Mouse (Mus musculus) cerebellum, adult 18-20 months (tissue): ENCODE measurements around the gene Ppp2r5c.

Source experiments
- DNase-seq, 2 experiments: peaks; one replicate each; pipeline ENCODE4 v3.0.0; 2021

The Ppp2r5c gene

GRCm38 (mm10) chr12:110446290-110447170 is at the start of gene Ppp2r5c:
Gene Ppp2r5c (plus strand): TSS chr12:110447120.
- peak; percentile 95 to 96 for DNase-seq

DNA sequence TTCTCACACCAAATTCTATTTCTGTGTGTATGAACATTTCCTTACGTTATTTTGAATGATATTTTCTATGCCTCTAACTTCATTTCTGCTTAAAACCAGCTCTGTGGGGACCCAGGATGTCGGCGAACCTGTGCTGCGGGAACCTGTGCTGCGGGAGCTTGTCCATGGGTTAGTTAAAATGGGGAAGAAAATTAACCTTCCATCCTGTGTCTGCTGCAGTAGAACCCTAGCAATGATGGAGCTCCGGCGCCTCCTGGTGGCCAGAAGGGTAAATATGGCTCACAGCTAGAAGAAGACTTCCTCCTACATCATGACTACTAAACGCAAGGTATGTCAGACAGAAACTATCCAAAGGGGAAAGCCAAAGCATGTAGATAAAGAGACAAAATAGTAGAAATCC is 48.6 kb upstream of the Ppp2r5c start:
- DNase-seq, result peak; percentile 68 to 82

DNA sequence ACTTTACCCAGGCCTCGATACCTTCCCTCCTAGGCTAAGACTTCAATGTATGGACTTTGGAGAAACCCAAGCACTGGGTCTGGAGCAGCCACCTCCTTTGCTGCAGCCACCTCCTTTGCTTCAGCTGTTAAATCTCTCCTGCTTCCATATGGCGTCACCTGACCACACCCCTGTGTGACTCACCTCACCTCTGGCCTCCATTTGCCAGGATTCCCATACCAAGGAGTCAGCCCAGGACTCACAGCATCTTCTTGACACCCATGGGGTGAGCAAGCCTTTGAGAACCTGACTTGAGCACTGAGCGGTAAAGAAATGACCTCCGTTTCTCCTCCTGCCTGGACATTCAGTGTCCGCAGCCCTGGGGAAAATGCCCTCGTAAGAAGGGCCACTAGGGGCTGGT is 47.8 kb upstream of the Ppp2r5c start:
- DNase-seq, result no peak

- no peak for DNase-seq
Observed at GRCm38 (mm10) chr12:110400936-110401335, 46.0 kb upstream of the Ppp2r5c start.

- DNase-seq, result no peak
Observed at GRCm38 (mm10) chr12:110401871-110402270, 45.0 kb upstream of the Ppp2r5c start.

DNA sequence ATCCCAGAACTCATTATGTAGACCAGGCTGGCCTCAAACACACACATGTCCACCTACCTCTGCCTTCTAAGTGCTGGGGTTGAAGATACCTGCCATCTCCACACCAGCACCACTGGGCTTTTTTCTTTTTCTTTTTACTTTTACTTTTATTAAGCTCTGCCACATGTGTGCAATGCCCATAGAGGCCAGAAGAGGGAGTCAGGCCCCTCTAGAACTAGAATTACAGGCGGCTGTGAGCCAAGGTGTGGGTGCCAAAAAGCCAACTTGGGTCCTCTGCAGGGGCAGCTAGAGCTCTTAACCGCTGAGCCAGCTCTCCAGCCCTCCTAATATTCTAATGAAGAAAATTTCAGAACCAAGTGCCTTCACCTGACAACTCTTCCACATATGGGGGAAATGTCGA is 30.7 kb upstream of the Ppp2r5c start:
- no peak for DNase-seq

DNA sequence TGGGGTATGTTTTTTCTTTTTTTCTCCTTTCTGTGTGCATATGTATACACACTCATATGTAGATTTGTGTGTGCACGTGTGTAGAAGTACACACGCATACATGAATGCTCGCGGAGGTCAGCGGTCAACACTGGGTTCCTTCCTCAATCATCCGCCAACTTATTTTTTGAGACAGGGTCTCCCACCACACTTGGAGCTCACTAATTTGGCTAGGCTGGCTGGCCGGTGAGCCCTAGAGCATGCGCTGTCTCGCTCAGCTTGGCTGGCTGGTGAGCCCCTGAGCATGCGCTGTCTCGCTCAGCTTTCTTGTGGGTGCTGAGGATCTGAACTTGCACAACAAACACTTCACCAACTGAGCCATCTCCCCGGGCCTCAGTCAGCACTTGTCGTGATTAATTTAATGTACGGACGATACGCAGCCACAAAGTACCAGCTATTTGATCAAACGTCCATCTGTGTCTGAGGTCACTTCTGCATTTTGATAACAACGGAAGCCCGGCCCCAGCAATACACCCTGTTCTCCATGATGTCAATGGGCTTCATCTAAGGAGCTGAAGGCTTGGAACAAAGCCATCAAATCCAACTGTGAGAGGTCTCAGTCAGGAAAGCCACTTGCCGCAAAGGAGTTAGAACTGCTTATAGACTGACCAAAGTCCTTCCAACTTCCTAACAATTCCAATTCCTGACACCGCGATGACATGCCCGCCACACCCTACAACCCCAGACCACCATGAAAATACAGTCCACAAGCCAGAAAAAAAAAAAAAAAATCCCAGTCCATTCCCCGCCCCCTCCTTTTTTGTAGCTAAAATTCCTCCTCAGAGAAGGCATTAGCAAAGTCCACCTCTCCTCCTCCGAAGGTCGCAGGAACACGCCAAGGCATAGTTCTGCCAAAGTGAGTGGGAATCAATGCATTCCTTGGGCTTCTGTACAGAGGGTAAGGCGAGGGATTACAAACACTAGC is 29.6 kb upstream of the Ppp2r5c start:
- no peak for DNase-seq

- DNase-seq, result no peak
Observed at GRCm38 (mm10) chr12:110417987-110418734, 28.8 kb upstream of the Ppp2r5c start.

- peak; percentile 42 to 62 for DNase-seq
Observed at GRCm38 (mm10) chr12:110418735-110419350, 28.1 kb upstream of the Ppp2r5c start.

- no peak for DNase-seq
Observed at GRCm38 (mm10) chr12:110419879-110420278, 27.0 kb upstream of the Ppp2r5c start.

- DNase-seq, result no peak
Observed at GRCm38 (mm10) chr12:110421361-110421760, 25.6 kb upstream of the Ppp2r5c start.

- no peak for DNase-seq
Observed at GRCm38 (mm10) chr12:110424008-110424704, 22.8 kb upstream of the Ppp2r5c start.

- DNase-seq, result no peak
Observed at GRCm38 (mm10) chr12:110426417-110427010, 20.4 kb upstream of the Ppp2r5c start.

DNA sequence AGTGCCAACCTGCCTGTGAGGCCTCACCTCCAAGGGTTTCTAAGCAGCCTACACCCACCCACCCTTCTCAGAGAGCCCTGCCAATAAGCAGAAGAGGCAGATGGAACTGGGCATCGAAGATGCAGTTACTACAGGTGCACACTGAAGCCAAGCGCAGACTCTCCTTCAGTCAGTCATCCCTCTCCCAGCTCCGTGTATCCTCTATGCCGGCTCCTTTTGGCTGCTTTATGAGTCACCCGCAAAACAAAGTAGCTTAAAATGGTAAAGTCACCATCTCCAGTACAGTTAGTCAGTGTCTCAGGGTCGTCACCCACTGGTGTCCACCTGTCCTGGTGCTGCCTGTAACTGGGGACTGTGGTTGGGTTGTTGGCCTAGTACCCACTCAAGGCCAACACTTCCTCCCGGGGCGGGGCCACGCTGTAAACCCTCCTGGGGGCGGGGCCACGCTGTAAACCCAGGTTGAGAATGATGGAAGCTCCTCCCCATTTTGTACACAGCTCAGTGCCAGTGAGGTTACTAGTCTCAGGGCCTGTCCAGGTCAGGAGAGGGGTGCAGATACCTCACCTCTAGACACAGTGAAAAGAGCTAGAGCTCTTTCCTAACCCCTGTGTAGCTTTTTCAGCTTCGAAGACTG is 17.5 kb upstream of the Ppp2r5c start:
- no peak for DNase-seq

DNA sequence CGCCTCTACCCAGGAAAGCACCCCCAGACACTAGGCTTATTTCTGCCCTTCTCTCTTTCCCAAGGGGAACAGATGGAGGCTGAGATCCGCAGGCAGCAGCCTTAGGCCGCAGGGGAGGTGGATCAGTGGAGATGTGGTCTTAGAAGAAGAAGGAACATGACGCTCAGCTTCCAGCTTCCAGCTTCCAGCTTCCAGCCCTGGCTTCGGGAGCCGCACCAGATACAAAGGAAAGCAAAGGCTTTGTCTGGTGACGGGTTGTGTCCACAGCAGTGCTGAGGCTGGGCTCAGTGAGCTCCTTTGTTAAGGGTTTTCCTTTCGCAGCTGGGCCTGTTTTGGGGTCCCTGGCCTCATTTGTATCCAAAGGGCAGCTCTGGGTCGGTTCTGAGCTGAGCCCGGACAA is 16.9 kb upstream of the Ppp2r5c start:
- no peak for DNase-seq

DNA sequence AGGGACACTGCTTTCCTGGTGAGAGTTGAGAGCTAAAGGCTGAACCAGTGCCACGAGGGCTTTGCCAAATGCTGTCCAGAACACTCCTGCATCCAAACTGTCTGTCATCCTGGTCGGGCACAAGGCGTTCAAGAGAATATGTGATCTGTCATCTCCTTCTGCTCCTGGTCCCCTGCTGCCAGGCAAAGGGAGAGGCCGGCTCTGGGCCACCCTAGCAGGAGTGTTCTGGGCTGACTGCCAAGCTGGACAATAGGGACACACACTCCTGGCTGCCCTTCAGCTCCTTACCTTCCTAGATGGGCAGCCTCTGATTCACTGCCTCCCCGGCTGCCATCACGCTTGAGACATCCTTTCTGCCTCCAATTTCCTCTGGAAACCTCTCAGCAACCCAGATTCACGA is 15.1 kb upstream of the Ppp2r5c start:
- DNase-seq, result peak; percentile 93 to 94

- peak in 1 of 2 experiments; percentile 16 for DNase-seq
Observed at GRCm38 (mm10) chr12:110436638-110437366, 10.1 kb upstream of the Ppp2r5c start.

DNA sequence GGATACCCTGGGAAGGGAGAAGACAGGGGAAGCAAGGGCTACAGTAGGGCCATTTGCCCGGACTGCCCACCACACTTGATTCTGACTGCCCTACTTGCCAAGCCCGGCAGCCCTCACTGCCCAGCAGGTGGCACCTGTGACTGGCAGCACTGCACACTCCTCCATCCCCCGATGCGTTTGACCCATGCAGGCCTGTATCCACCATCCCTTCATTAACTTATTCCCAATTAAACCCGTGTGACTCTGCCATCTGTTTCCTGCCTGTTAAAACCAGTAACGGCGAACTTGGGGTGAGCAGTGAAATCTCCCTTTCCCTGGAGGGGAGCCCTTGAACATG is 9.6 kb upstream of the Ppp2r5c start:
- DNase-seq, result peak; percentile 70

GRCm38 (mm10) chr12:110438367-110438973 is 8.4 kb upstream of the Ppp2r5c start:
- DNase-seq, result peak in 1 of 2 experiments; percentile 8

GRCm38 (mm10) chr12:110442238-110442637 is 4.7 kb upstream of the Ppp2r5c start:
- DNase-seq, result no peak
